Mouse (Mus musculus): Measurements from ENCODE around the gene Ndufaf1.

- no peak for TF ChIP-seq POLR2A (IDR thresholded peaks at IDR 0.05; ENCODE audit: insufficient read depth, low read depth, low read length)
- no peak for TF ChIP-seq EP300 (IDR thresholded peaks at IDR 0.05; ENCODE audit: insufficient read depth, low read depth, low read length)
- TF ChIP-seq CTCF (IDR thresholded peaks at IDR 0.05) = no peak
Measured at GRCm38 (mm10) chr2:119698472-119698871, 35.8 kb upstream of the Ndufaf1 start.

Data from heart, adult 2 months (tissue).